Mouse (Mus musculus) spleen, adult 2 months (tissue): ENCODE measurements around the gene Aspn. TPM values are rescaled to one million over a fixed set of nuclear protein-coding genes. Genes with fewer than 3 reads are reported as not detected.

ENCODE experiments used
- DNase-seq, 2 experiments: peaks; one replicate each; pipeline versions ENCODE4 v3.0.0 to v3.0.0-alpha.2; 2012 to 2021; ENCODE audit warnings: low spot score in 2 of 2, low read depth in 1 of 2
- H3K27ac ChIP-seq: fragments of 200-500 bp; 2 replicates; pipeline ENCODE4 v1.5.1; 2012; ENCODE audit warnings: low read length, inconsistent platforms; ENCODE audit not compliant: insufficient read depth
- H3K27me3 ChIP-seq: fragments of 200-500 bp; 2 replicates; pipeline ENCODE4 v1.6.1; 2012; ENCODE audit warnings: mild to moderate bottlenecking, moderate library complexity, low read length, inconsistent platforms; ENCODE audit not compliant: control insufficient read depth, insufficient read depth
- H3K36me3 ChIP-seq: fragments of 200-500 bp; 2 replicates; pipeline ENCODE4 v1.6.1; 2012; ENCODE audit warnings: mild to moderate bottlenecking, low read length, inconsistent platforms; ENCODE audit not compliant: control insufficient read depth, insufficient read depth
- H3K4me1 ChIP-seq: fragments of 200-500 bp; 2 replicates; pipeline ENCODE4 v1.6.1; 2011; ENCODE audit warnings: inconsistent platforms; ENCODE audit not compliant: control insufficient read depth, insufficient read depth, insufficient read length
- H3K4me3 ChIP-seq: fragments of 200-500 bp; 2 replicates; pipeline ENCODE4 v1.5.1; 2011; ENCODE audit warnings: mild to moderate bottlenecking, inconsistent platforms; ENCODE audit not compliant: insufficient read depth, insufficient read length; ENCODE audit errors: extremely low read depth
- CTCF ChIP-seq: fragments of 200-500 bp; IDR thresholded peaks from 2 replicates; pipeline ENCODE4 v1.5.1; 2011; ENCODE audit warnings: mild to moderate bottlenecking, inconsistent platforms; ENCODE audit not compliant: insufficient read depth, insufficient read length, insufficient replicate concordance; ENCODE audit errors: extremely low read depth
- POLR2A ChIP-seq: fragments of 200-500 bp; IDR thresholded peaks from 2 replicates; pipeline ENCODE4 v1.6.1; 2011; ENCODE audit warnings: low read depth, low read length, inconsistent platforms
- WGBS: fragments of 180-500 bp; shearing (Covaris S2); methylation state at CpG from one replicate; pipeline ENCODE4 v1.1.7; 2018; 5-methylcytosine and 5-hydroxymethylcytosine counted together
- polyA plus RNA-seq: library from polyadenylated mRNA; depleted of rRNA; stranded (reverse); fragments of >200 nt; gene quantifications from 2 replicates; pipeline ENCODE4 v1.2.3, GENCODE M21; 2012; rRNA removed

Aspn gene
- polyA plus RNA-seq, 1 experiment: 0.07 TPM

GRCm38 (mm10) chr13:49617021-49617420 is 72.8 kb downstream of the Aspn start:
- no peak for DNase-seq
- H3K36me3 ChIP-seq: no peaks in the 10 kb centered on the region
- no peak for TF ChIP-seq POLR2A
- TF ChIP-seq CTCF: no peak
- H3K4me1 ChIP-seq: no peaks in the 10 kb centered on the region
- no peaks in the 10 kb centered on the region for H3K27me3 ChIP-seq
- 86% methylated on average over 3 of the region's 3 CpGs for WGBS
- H3K27ac ChIP-seq: no peak overlapping the region
- no peak overlapping the region for H3K4me3 ChIP-seq

Other genes with a start within 250 kb of the Aspn start
- 21.3 and 22.0 TPM in 2 replicates for gene Fgd3, start 224.1 kb upstream of the Aspn start, polyA plus RNA-seq
- gene Bicd2, start 202.9 kb upstream of the Aspn start, polyA plus RNA-seq: 19.4 and 21.0 TPM in 2 replicates
- 1.8 and 2.2 TPM in 2 replicates for gene Ippk, start 123.2 kb upstream of the Aspn start, polyA plus RNA-seq
- not detected in 2 replicates for gene Tes3-ps, start 51.1 kb upstream of the Aspn start, polyA plus RNA-seq
- gene Ecm2, start 39.6 kb upstream of the Aspn start, polyA plus RNA-seq: 0.11 and 0.14 TPM in 2 replicates
- gene Omd, start 38.0 kb downstream of the Aspn start, polyA plus RNA-seq: 0.06 TPM in 1 of 2 replicates, not detected in the other
- 0.45 and 0.61 TPM in 2 replicates for gene Ogn, start 63.6 kb downstream of the Aspn start, polyA plus RNA-seq
- 0.23 and 0.29 TPM in 2 replicates for gene Cenpp, start 108.3 kb downstream of the Aspn start, polyA plus RNA-seq
- 0.87 and 1.4 TPM in 2 replicates for gene Nol8, start 108.6 kb downstream of the Aspn start, polyA plus RNA-seq
- 11.5 and 11.8 TPM in 2 replicates for gene Iars, start 137.7 kb downstream of the Aspn start, polyA plus RNA-seq